Mouse (Mus musculus) inflammation-experienced regulatory T-cells, adult 16 weeks (primary cell): Measurements from ENCODE around the gene Tgif1. TPM values are rescaled to one million over a fixed set of nuclear protein-coding genes. Genes with fewer than 3 reads are reported as not detected.

Experiments used
- polyA plus RNA-seq: library from polyadenylated mRNA; unstranded; fragments of 100-300 nt; shearing (Covaris generic); gene quantifications from one replicate; pipeline ENCODE4 v1.2.1, GENCODE M21; 2017

Gene Tgif1
- polyA plus RNA-seq = 84.0 TPM

GRCm38 (mm10) chr17:70853436-70853905 lies at the start of gene Tgif1:
Gene Tgif1, minus strand, starts transcription at chr17:70853546.

Other genes starting within 250 kb of the Tgif1 start
- gene Myom1, start 149.1 kb upstream of the Tgif1 start, polyA plus RNA-seq = 1.5 TPM
- gene Myl12a, start 149.3 kb upstream of the Tgif1 start, polyA plus RNA-seq = 819 TPM